Mouse (Mus musculus) liver, adult 2 months (tissue): ENCODE results near the gene Dpyd.

Experiments used
- CTCF ChIP-seq: fragments of 200-500 bp; IDR thresholded peaks from 2 replicates; pipeline ENCODE4 v1.5.1; 2011; ENCODE audit warnings: low read depth, low read length, control low read depth
- POLR2A ChIP-seq: fragments of 200-500 bp; IDR thresholded peaks from 2 replicates; pipeline ENCODE4 v1.6.1; 2011; ENCODE audit warnings: low read length, control low read depth; ENCODE audit not compliant: insufficient read depth; ENCODE audit errors: extremely low read depth

GRCm38 (mm10) chr3:119095223-119095886, 533.4 kb downstream of the Dpyd start:
- TF ChIP-seq CTCF (no peak), POLR2A (no peak)
